Mouse (Mus musculus): ENCODE measurements at regions not wholly inside any gene's neighbourhood (a gene's known extent, or its start where the extent isn't known, plus 50 kb on each side); places are given as distances from the start of the nearest gene placed in this dataset.

DNA sequence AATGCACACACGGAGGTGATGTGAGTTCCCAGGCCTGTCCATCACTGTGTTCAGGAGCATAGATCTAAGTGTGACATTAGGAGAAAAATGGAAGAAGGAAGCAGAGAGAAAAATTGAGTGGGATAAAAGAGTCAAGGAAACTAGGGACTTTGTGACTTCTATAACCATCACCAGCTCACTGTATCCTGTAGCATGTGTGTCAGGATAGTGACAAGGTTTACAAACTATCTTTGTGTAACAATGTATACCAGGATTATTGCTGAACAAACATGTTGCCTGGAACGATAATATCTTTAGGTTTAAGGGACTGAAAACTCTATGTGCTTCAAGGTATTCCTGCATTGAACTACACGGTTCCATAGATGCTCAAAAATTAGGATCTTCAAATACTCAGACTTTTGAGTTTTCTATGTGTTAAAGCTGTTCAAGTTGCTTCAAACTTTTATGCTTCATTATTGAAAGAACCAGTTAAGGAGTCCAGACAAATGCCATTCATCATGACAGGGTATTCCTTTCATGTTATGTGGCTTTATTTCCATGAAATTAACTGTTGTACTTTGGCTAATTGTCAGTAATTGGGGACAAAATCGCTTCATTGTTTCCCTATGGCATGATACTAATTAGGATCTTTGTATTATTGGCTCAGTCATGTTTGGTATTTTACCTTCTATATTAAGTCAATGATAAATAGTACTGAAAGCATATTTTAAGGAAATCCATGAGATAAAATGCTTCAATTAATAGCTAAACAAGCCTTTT lies 200.5 kb downstream of the Gm11146 start:
- no peak for DNase-seq (ENCODE audit: low spot score in 2 of 2)

DNA sequence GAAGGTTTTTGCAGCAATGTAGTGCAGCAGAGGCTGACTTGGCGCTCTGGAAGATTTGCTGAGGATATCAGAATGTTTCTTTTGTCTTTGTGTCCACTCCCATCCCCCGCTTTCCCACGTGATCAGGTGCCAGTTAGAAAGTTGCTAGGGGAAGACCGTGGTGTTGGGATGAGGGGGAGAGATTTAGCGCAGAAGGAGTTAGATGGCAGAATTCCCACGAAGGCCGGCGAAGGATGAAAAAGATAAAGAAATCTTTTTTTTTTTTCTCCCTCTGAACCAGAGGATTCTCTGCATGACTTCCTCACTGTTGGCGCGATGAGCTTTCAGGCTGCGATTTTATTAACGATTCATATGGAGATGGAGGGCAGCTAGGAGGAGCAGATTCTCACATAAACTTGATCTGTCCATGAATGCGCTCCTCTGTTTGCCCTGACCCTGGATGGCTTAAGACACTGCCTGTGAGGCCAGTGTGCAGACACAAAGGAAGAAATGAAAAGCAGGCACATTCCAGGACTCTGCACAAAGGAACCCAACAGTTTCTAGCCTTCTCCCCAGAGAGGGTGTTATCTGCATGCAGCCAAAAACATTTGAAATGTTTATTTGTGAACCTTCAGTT lies 201.5 kb downstream of the Gm11146 start:
- DNase-seq (ENCODE audit: low spot score in 2 of 2) = peak; percentile 14 to 30

DNA sequence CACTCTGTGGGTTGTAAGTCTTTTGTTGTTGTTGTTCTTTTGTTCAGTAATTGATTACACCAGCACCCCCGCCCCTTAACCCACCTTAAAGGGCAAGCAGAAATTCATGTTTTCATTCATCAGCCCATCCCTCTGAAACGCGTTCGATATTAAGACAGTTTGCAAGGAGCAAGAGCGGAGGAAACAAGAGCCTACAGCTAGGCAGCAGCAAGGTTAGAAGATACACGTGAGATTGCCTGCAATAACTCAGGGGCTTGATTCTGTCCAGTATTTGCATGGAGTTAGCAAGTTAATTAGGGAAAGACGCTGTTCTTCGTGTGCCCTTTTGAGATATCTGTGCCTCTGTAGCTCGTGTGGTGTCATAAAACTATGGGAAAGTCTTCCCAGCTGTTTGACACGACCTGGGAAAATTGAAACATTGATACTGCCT lies 202.0 kb downstream of the Gm11146 start:
- no peak for DNase-seq (ENCODE audit: low spot score in 2 of 2)

DNA sequence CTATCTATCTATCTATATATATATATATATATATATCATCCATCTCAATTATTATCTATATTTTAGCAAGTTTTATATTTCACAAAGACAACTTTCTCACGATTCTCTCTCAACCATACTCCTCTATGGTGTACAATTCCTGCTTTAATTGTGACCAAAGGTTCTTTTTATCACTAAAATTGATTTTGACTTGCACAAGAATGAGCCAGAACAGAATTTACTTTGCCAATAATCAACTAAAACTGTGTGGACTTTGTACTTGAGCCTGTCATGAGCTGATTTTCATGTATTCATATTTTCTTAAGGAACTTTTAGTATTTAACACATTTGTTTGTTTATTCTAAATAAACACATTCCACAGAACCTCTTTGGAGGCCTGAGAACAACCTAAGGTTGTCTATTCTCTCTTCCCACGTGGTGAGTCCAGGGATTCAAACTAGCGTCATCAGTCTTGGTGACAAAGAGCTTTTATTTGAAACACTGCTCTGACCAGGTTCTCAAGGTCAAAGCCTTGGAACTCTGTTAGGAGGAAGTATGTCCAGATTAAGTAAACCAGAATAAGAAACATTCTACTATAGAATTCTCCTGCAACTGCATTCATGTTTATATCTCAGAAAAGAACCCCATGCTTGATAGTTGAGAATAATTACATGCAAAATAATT lies 207.7 kb downstream of the Gm11146 start:
- no peak for DNase-seq (ENCODE audit: low spot score in 2 of 2)

DNA sequence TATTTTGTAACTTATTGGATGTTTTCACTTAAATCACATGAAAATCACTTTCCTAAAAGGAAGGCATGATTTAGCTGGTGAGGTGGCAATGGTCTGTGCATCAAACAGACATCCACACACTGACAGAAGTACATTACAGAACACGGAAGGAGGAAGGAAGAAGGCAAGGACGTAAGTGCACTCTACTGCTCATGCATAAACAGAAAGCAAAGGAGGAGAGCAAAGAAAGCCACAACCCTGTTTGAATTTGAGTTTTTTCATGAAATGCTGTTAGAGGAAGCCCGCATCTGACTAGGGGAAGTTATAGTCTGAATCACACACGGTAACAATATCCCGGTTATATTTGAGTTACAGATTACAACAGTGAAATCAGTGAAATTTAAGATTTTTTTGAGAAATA lies 208.4 kb downstream of the Gm11146 start:
- DNase-seq (ENCODE audit: low spot score in 2 of 2) = no peak

DNA sequence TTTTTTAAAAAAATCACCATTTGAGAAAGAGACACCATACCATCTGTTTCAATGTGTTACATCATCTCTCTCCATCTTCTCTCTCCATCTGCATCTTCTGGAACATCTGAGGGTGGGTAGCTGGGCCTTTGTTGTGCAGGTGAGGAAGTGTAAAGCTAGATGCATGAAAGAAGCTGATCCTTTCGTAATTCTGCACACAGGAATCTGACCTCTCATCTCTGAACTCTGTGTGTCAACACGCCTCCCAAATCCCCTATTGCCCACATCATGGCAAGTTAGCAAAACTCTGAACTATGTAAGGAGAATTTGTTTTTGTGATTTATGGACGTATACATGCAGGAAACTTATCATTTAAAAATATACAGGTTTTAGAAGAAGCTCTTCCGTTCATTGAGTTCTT lies 209.7 kb downstream of the Gm11146 start:
- no peak for DNase-seq (ENCODE audit: low spot score in 2 of 2)

DNA sequence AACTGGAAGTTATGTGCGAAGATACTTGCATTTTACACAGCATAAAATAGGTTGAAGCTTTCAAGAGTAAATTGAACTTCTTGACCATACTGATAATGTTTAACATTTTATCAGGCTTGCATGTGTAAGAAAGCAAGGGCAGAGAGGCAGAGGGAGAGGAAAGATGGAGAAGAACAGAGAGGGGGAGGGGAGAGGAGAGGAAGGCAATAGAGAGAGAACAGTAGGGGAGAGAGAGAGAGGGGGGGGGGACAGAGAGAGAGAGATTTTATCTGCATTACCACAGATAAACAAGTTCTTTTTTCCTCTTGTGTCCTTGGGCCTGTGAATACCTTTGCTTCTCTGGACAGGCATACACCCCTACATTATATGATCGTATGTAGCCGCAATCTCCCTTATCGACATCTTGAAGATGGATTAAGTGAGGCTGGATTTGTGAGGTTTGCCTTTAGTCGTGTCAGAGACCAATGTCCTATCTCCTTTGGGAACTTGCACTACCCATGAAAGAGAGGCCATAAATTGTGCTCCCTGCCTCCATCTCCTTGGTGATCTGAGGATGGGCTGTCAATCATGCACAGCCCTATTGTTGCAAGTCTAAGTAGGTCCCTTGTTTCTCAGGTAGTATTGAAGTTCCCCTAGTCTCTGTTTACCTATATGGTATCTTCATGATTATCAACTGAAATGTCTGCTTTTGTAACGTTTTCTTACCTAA lies 217.7 kb downstream of the Gm11146 start:
- no peak for DNase-seq (ENCODE audit: low spot score in 2 of 2)

DNA sequence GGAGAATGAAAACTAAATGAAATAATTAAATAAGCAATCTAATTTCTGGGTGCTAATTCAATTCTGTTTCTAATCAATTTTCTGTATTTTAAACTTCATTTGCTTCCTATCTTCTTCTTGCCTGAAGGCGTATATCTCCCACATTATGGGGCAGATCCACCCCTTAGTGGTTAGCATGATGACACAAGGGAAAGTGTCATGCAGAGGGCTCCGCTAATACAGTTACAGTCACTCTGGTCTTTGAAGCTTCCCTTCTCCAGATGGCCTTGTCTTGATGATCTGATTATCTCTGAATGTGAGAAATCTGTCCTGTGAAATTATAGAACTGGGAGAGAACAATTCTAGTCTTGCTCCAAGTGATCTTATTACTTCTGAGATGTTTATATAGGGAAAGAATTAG lies 219.1 kb downstream of the Gm11146 start:
- no peak for DNase-seq (ENCODE audit: low spot score in 2 of 2)

DNA sequence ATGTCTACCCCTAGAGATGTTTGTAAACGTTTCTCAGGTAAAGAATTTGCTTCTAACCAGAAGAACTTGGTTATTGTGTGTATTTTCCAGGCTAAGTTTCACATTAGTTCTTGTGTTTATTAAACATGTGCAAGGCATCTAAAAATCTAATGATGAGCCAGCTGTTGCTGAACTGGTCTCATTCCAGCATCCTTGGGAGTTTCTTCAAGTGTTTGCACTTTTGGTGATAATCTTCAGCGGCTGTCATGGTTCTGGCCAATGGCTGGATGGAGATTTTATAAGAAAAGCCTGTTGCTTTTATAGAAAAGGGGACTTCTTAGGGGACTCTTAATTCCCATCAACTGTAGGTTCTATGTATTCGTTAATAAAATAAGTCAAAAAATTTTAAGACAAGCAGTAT lies 229.1 kb downstream of the Gm11146 start:
- DNase-seq (ENCODE audit: low spot score in 2 of 2) = no peak

DNA sequence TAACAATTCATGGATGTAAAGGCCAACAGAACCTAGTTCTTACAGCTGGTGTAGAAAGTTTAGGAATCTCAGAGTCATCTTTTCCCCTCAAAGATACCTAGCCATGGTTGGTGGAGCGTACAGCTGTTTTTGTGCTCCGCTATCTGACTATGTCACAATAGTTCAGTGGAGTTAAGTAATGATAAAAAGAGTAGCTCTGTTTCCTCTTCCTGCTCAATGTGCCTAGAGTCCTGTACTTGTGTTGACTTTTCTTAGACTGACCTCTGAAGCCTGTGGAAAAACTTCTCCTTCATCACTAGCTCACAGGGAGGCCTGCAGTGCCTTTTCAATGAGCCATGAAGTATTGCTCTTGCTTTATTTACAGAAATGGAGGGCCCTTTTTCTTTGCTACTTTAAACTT lies 232.1 kb downstream of the Gm11146 start:
- DNase-seq (ENCODE audit: low spot score in 2 of 2) = no peak

DNA sequence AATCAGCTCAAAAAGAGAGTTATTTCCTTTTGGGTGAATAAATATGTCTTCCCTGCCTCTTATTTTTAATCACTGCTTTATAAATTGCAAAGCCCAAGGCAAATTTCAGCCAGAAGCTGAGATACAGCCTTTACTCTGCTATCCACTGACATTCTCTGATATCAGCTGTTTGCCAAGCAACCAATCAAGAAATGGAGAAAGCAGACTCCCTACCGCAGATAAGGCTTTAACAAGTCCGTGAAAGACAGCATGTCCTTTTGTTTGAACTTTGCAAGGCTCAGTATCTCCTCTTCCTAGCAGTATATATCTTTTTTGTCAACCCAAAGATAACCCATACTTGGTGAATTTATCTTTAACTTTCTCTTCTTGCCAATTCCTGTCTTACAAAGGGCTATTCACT lies 236.6 kb downstream of the Gm11146 start:
- DNase-seq (ENCODE audit: low spot score in 2 of 2) = no peak

DNA sequence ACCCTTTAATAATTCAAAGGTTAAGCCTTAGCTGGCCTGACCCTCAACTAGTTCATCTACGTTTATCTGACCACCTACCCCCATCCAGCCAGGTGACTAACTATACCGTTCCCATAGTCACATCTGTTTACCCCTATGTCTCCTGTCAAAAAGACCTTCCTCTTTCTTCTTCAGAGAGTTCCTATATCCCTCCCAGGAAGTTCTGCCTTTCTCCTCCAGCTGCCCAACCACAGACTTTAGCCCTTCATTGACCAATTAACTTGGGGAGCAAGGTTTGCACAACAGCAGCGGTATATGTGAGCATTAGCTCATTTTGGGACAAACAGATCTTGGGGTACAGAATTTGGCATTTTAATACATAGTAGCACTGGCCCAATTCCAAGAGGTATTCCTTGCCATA lies 237.5 kb downstream of the Gm11146 start:
- no peak for DNase-seq (ENCODE audit: low spot score in 2 of 2)

DNA sequence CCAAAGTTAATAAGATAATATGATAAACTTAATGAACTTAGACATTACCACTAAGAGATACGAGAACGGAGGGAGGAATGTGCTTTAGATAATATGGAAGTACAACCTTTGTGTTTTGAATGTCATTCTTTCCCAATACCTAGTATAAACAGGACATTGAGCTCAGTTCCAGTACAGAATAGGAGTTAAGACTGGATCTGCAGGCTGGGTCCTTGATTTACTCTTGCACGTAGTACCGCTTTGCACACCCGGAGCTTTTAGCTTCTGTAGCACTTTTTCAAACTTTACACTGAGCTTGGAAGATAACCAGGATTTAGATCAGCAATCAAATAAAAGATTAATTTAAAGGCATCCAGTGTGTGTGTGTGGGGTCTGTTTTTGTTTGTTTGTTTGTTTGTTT lies 242.7 kb downstream of the Gm11146 start:
- no peak for DNase-seq (ENCODE audit: low spot score in 2 of 2)

DNA sequence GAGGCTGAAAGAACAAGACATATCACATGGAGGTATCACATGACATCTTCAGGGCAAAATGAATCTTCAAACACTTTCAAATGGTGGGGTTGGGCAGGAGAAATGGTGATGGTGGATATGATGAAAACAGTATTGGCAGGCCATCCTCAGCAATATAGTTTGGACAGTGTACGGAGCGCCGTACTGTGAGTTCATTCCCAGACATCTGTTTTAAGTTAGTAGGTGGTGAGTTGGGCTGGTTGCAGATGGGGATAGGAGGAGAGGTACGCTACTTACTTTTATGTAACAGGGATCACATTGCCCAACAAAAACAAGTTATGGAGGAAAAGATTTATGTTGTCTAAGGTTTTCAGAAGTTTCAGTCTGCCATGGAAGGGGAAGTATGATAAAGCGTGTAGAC lies 246.6 kb downstream of the Gm11146 start:
- no peak for DNase-seq (ENCODE audit: low spot score in 2 of 2)

DNA sequence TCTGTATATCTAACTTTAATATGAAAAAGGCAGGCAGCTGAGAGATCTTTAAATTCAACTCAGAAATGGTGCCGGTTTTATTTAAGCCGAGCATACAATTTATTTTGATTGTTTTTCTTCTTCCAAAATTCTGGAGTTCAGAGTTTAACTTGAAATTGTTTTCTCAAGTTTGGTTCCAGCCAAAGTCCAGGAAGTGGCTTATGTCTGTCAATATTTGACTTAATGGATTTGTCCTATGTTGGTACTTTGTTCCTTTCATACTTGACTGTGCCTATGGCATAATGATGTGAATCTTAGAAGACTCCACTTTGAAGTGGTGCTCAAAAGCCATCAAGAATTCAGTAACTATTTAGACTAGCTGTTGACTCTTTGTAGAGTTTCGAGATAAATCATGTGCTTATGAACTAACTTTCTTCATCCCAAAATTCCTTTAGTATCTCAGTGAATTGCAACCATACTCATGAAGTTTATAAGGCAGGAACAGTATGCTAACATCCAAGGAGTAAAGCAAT lies 247.6 kb downstream of the Gm11146 start:
- DNase-seq (ENCODE audit: low spot score in 2 of 2) = no peak

DNA sequence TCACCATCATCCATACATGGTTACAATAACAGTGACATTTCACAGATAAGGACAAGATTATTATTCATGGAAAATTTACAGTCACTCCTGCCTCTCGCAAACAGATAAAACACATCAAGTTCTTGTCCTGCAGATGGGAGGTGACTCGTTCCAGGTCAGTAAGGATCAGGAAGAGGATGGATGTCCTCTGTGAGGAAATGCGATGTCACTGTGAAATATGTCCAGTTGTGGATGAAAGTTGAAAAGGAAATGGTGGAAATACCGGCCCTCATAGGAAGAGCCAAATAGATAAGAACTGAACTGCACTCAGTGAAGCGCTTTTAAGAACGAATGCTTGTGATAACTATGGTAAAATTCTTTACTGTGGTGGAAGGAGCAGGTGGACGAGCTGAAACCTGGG lies 255.8 kb downstream of the Gm11146 start:
- DNase-seq (ENCODE audit: low spot score in 2 of 2) = no peak

DNA sequence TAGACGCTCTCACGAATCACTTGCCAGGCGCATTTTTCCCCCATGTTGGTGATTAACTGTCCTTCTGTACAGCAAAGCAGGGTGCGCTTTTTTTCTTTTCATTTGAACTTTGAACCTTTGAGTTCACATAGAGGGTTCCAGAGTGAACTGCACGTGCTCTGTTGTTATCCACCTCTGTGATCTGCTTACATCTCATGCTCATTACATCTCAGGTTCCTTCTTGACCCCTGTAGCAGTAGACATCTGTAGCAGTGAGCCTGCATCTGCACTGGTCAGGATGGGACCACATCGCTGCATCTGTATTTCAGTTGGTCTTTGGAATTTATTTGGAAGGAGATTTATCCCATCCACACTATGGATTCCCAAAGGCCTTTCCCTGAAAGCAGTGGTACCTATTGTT lies 269.6 kb downstream of the Gm11146 start:
- no peak for DNase-seq (ENCODE audit: low spot score in 2 of 2)

DNA sequence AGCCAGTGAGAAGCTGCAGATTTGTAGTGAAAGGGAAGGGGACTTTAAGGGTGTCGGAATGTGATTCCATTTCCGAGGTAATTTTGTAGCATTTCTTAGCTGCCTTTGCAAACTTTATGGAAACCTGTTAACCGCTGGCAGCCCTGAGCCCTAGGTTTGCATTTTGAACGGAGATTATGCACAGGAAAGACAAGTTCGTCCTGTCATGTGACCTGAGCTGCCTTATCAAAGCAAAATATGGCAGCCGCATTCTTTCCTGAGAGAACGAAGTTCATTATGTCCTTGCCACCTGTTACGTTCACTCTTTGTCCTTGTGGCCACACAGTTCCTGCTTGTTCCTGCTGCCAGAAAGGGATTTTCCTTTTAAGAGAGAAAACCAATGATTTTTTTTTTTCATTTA lies 270.9 kb downstream of the Gm11146 start:
- no peak for DNase-seq (ENCODE audit: low spot score in 2 of 2)

DNA sequence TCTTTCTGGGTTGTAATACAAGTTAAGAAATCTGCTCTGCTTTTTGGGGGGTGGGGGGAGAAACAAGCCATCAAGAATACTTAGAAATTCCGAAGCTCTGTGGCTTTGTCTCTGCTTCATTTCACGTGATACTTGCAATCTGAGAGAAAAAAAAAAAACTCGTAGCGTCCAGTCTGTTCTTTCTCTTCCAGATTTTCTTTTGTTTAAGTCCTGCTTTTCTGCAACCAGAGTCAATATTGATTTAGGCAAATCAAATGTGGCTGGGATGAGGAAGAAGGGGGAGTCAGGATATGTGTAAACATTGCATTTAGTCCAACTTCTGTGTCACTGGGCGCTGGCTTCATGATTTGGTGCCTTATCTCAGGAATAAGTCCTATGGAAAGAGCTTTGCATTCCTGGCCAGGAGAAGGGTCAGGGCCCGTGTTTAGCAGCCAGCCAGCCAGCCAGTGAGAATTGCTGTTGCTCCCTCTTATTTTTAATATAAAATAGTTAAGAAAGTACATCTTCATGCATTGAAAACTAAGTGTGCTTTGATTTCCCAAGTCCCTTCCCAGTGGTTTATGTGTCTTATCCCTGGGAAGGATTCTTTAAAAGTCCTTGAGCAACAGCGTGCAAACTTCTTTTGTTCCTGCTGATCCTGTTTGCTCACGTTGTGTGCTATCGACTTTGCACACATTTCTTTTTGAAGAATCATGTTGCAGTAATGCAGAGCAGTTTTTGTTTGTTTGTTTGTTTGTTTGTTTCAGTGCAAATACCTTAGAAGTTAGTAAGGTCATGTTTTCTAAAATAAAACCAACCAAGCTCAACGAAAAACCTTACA lies 272.0 kb downstream of the Gm11146 start:
- DNase-seq (ENCODE audit: low spot score in 2 of 2) = no peak

DNA sequence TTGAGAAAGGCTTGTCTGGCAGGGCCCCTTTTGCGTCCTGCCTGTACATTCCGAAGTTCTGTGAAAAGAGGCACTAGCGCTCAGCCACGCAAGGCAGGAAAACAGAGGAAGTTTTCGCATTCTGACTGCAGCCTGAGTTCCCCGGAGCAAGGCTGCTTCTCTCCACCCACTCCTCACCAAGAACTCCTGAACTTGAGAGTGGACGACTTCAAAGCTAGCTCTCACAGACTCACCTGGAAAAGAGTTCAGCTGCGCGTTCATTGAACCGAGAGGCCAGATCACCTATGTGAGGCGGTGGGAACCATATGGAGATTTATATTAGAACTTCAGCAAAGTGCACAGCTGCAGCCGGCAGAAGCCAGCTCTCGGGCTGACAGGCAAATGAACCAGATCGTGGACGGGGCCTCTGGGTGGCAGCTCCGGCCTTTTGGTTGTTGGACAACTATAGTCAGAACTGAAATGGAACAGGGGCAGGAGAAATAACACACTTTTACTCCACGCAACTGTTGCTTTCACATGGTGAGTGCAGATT lies 272.7 kb downstream of the Gm11146 start:
- peak; percentile 36 to 44 for DNase-seq (ENCODE audit: low spot score in 2 of 2)

DNA sequence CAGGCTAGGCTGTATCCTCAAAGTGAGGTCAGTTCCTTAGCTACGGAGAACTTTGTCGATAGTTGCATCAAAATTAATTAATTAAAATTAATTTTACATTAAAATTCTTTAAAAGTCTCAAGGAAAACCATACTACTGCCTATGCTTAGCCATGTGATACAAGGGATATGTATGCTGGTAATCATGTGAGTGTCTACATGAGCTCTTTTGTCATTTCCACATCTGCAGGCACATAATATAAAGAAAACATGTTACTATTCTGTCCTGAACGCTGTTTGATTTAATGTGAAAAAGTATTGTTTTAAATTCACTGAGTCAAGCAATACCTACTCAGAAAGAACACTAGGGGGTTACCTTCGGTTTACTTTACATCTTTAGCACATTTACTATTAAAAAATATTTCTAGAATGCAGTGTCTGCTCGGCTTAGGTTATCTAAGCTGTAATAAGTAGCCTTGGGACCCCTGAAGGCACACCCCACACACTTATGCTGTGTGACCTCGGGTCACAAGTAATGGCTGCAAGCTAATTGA lies 273.2 kb downstream of the Gm11146 start:
- no peak for DNase-seq (ENCODE audit: low spot score in 2 of 2)

Measured in gastrocnemius, adult 8-10 months (tissue).